Mouse (Mus musculus) MEL (cell line): ENCODE measurements around the gene Svs5. TPM values are rescaled to one million over a fixed set of nuclear protein-coding genes. Genes with fewer than 3 reads are reported as not detected.
"Not testable (repeated sequence)": the region's sequence is repeated elsewhere in the genome, so short reads cannot be mapped to it uniquely, and the experiment has no call there.

ENCODE experiments used
- DNase-seq: peaks from one replicate; pipeline ENCODE4 v3.0.0; 2011; ENCODE audit warnings: low read depth, low spot score
- H3K27ac ChIP-seq: 2 replicates; pipeline ENCODE4 v1.5.1; 2012; ENCODE audit warnings: low read depth, mild to moderate bottlenecking, control low read depth, low read length, moderate library complexity; ENCODE audit not compliant: control insufficient read depth
- H3K27me3 ChIP-seq, 2 experiments: fragments of 150-350 bp in 1 of 2; sonication (generic) in 1 of 2; 2 replicates each; pipeline ENCODE4 v1.6.1; 2012; ENCODE audit warnings: low read length in 2 of 2, mild to moderate bottlenecking in 2 of 2, improper control_type of control experiment in 1 of 2, moderate library complexity in 1 of 2; ENCODE audit not compliant: insufficient read depth in 2 of 2, control insufficient read depth in 1 of 2
- H3K36me3 ChIP-seq, 2 experiments: 2 replicates each; pipeline ENCODE4 v1.6.1; 2012 to 2014; ENCODE audit warnings: low read length in 2 of 2, improper control_type of control experiment in 1 of 2, inconsistent platforms in 1 of 2, mild to moderate bottlenecking in 1 of 2; ENCODE audit not compliant: insufficient read depth in 2 of 2, control insufficient read depth in 1 of 2
- H3K4me1 ChIP-seq, 2 experiments: fragments of 150-350 bp in 1 of 2; sonication (generic) in 1 of 2; 2 replicates each; pipeline ENCODE4 v1.6.1; 2012; ENCODE audit warnings: low read length in 2 of 2, improper control_type of control experiment in 1 of 2, mild to moderate bottlenecking in 1 of 2; ENCODE audit not compliant: insufficient read depth in 2 of 2, control insufficient read depth in 1 of 2
- H3K4me3 ChIP-seq, 2 experiments: fragments of 150-350 bp in 1 of 2; sonication (generic) in 1 of 2; 2 replicates each; pipeline ENCODE4 v1.5.1; 2012; ENCODE audit warnings: low read depth in 2 of 2, low read length in 2 of 2, mild to moderate bottlenecking in 2 of 2, moderate library complexity in 2 of 2, control low read depth in 1 of 2, improper control_type of control experiment in 1 of 2; ENCODE audit not compliant: control insufficient read depth in 1 of 2, insufficient read depth in 1 of 2
- H3K79me2 ChIP-seq: 2 replicates; pipeline ENCODE4 v1.6.1; 2012; ENCODE audit warnings: mild to moderate bottlenecking, low read length, moderate library complexity; ENCODE audit not compliant: control insufficient read depth, poor library complexity, insufficient read depth
- H3K9ac ChIP-seq: 2 replicates; pipeline ENCODE4 v1.6.1; 2012; ENCODE audit warnings: low read depth, mild to moderate bottlenecking, control low read depth, low read length, moderate library complexity; ENCODE audit not compliant: control insufficient read depth, poor library complexity, severe bottlenecking
- H3K9me3 ChIP-seq: fragments of 150-350 bp; sonication (generic); replicated peaks from 2 replicates; pipeline ENCODE4 v1.6.1; 2012; ENCODE audit warnings: mild to moderate bottlenecking, low read length, improper control_type of control experiment, moderate library complexity; ENCODE audit not compliant: insufficient read depth
- CHD2 ChIP-seq: IDR thresholded peaks from 2 replicates; pipeline ENCODE4 v1.6.1; 2011; ENCODE audit warnings: low read length, improper control_type of control experiment
- POLR2A ChIP-seq, 2 experiments: IDR thresholded peaks; 2 replicates each; pipeline ENCODE4 v1.6.1; 2011 to 2012; ENCODE audit warnings: low read length in 2 of 2, mild to moderate bottlenecking in 2 of 2, control low read depth in 1 of 2, improper control_type of control experiment in 1 of 2, low read depth in 1 of 2, moderate library complexity in 1 of 2; ENCODE audit not compliant: control insufficient read depth in 1 of 2, insufficient read depth in 1 of 2, poor library complexity in 1 of 2
- polyA plus RNA-seq, 2 experiments: library from polyadenylated mRNA; stranded (reverse) in 1 of 2; unstranded in 1 of 2; fragments of >175 nt in 1 of 2; fragments of >200 nt in 1 of 2; gene quantifications; 2 replicates each; pipeline versions ENCODE4 v1.2.1 to v1.2.4; 2012; ENCODE audit warnings: low replicate concordance in 2 of 2, low read depth in 1 of 2; ENCODE audit not compliant: insufficient read length in 2 of 2, insufficient read depth in 1 of 2, missing spikeins in 1 of 2
- total RNA-seq: library from RNA; depleted of rRNA; stranded (reverse); fragments of 300-350 nt; gene quantifications from 2 replicates; pipeline ENCODE4 v1.2.3, GENCODE M21; 2012; rRNA removed

The Svs5 gene
- total RNA-seq (not detected in 2 replicates), polyA plus RNA-seq (not detected)

DNA sequence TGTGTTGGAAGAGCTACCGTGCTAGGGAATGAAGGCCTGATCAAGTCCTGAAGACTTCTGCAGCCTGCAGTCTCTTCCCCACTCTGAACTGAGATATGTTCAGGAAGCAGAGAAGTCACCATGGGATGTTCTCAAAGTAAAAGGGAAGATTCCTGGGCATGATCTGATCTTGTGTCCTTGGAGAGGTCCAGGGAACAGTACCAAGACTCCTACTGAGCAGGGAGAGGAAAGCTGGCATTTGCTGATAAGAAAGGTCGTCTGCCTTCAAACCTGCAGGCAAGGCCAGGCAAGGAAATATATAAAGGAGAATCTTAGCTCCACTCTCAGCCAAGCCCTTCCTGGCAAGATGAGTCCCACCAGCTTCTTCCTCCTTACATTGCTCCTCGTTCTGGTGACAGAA is at the start of gene Svs5:
Gene Svs5 (plus strand): TSS at position 301 of the 400 bp plus-strand sequence.
- H3K36me3 ChIP-seq, H3K9ac ChIP-seq, DNase-seq, H3K27ac ChIP-seq, H3K9me3 ChIP-seq, H3K4me1 ChIP-seq, H3K79me2 ChIP-seq, H3K4me3 ChIP-seq: not testable (repeated sequence)
- peaks cover 3 to 19% of the 10 kb centered on the region in 2 experiments for H3K27me3 ChIP-seq

DNA sequence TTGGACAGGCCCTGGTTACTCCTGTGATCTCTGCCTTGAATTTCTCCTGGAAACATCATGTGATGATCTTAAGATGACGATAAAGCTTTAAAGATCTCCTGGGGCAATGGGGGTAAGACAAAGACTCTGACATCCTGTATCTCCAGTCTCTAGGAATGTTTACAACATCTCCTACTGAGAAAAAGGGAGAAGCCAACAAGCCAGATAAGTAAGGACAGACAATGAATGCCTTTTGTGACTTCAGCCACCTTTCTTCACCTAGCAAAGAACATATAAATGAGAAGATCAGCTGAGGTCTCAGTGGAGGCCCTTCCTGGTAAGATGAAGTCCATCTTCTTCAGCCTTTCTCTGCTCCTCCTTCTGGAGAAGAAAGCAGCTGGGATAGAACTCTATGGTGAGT is 43.6 kb upstream of the Svs5 start, which contains the start of gene Svs3a:
Gene Svs3a (plus strand): TSS at position 301 of the 400 bp plus-strand sequence.
- H3K9me3 ChIP-seq, H3K79me2 ChIP-seq, H3K27me3 ChIP-seq, H3K9ac ChIP-seq, DNase-seq, H3K4me1 ChIP-seq, H3K4me3 ChIP-seq, H3K36me3 ChIP-seq, H3K27ac ChIP-seq: not testable (repeated sequence)

DNA sequence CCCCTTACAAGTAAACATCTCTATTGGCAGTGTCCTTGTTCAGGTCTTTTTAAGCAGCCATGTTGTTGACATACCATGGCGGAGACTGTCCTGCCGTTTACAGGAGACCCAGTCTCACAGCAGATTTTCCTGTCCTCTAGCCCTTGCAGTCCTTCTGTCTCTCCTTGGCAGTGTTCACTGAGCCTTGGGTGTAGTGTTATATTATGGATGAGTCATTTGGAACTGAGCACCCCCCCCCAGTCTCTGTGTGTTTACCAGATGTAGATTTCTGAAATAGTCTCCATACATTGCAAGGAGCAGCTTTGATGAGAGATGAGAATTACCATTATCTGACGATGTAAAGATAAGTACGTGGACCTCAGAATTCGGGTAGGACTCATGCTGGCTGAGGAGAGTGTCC is 19.9 kb upstream of the Svs5 start:
- Histone ChIP-seq H3K4me3 (no peak overlapping the region), H3K27me3 (peaks cover 2% of the 10 kb centered on the region in 2 experiments; a peak in 1 of 4 replicates), H3K9me3 (no peaks in the 10 kb centered on the region), H3K27ac (no peak overlapping the region), H3K9ac (no peak overlapping the region), H3K79me2 (no peaks in the 10 kb centered on the region), H3K4me1 (no peaks in the 10 kb centered on the region), H3K36me3 (no peaks in the 10 kb centered on the region)
- DNase-seq = no peak
- no peak for TF ChIP-seq POLR2A (IDR thresholded peaks at IDR 0.05; ENCODE audit: control insufficient read depth in 1 of 2, insufficient read depth in 1 of 2, low read depth in 1 of 2, low read length in 2 of 2, poor library complexity in 1 of 2)
- TF ChIP-seq CHD2 = no peak

DNA sequence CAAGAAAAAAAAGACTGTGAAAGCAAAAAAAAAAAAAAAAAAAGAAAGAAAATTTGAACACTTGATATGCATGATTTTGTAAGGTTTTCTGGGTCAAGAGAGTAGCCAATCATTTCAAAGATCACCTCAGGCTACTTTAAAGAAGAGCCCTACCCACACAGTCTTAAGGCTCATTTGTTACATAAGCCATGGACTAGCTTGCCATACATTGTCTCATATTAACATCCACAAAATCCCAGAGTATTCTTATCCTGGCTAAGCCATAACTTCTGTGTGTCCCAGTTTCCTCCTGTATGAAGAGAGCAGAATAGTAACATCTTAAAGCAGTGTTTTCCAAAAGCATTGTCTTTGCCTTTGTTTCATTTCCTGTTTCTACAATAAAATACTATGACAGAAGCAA is 17.1 kb upstream of the Svs5 start:
- H3K27ac ChIP-seq, H3K27me3 ChIP-seq, H3K9ac ChIP-seq, H3K79me2 ChIP-seq, DNase-seq, H3K36me3 ChIP-seq, H3K4me1 ChIP-seq, H3K4me3 ChIP-seq, H3K9me3 ChIP-seq: not testable (repeated sequence)

DNA sequence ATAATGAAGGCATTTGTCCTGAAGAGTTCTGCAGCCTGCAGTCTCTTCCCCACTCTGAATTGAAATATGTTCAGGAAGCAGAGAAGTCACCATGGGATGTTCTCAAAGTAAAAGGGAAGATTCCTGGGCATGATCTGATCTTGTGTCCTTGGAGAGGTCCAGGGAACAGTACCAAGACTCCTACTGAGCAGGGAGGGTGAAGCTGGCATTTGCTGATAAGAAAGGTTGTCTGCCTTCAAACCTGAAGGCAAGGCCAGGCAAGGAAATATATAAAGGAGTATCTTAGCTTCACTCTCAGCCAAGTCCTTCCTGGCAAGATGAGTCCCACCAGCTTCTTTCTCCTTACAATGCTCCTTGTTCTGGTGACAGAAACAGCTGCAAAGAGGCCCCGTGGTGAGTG is 16.1 kb upstream of the Svs5 start, which contains the start of gene Svs6:
Gene Svs6 (plus strand): TSS at position 301 of the 400 bp plus-strand sequence.
- not testable (repeated sequence) for H3K27me3 ChIP-seq, H3K4me1 ChIP-seq, H3K79me2 ChIP-seq, H3K9me3 ChIP-seq, H3K27ac ChIP-seq, H3K36me3 ChIP-seq, H3K4me3 ChIP-seq, DNase-seq, H3K9ac ChIP-seq
